Mouse (Mus musculus) CH12.LX (cell line): Measurements from ENCODE around the gene Bpgm. TPM values are rescaled to one million over a fixed set of nuclear protein-coding genes. Genes with fewer than 3 reads are reported as not detected.

Experiments used
- DNase-seq: peaks from one replicate; pipeline ENCODE4 v3.0.0-alpha.2; 2013; ENCODE audit errors: extremely low read depth
- H3K27ac ChIP-seq: 2 replicates; pipeline ENCODE4 v1.5.1; 2012; ENCODE audit warnings: low read depth, mild to moderate bottlenecking, control low read depth, moderate library complexity; ENCODE audit not compliant: insufficient read depth
- H3K27me3 ChIP-seq: replicated peaks from 2 replicates; pipeline ENCODE3; 2012; ENCODE audit warnings: inconsistent platforms
- H3K36me3 ChIP-seq, 2 experiments: replicated peaks in 1 of 2; 2 replicates each; pipeline versions ENCODE3 to v1.6.1; 2012; ENCODE audit warnings: inconsistent platforms in 1 of 2, low read length in 1 of 2, mild to moderate bottlenecking in 1 of 2, mixed read lengths in 1 of 2, moderate library complexity in 1 of 2; ENCODE audit not compliant: control insufficient read depth in 1 of 2, insufficient read depth in 1 of 2
- H3K4me1 ChIP-seq, 2 experiments: 2 replicates each; pipeline ENCODE4 v1.6.1; 2012; ENCODE audit warnings: inconsistent platforms in 1 of 2, moderate library complexity in 1 of 2; ENCODE audit not compliant: insufficient read depth in 2 of 2, control insufficient read depth in 1 of 2
- H3K4me2 ChIP-seq: 2 replicates; pipeline ENCODE4 v1.6.1; 2012; ENCODE audit warnings: low read depth, mild to moderate bottlenecking, control low read depth; ENCODE audit not compliant: poor library complexity, insufficient read depth, severe bottlenecking
- H3K4me3 ChIP-seq, 3 experiments: fragments of 150-350 bp in 1 of 3; sonication (generic) in 1 of 3; replicated peaks in 1 of 3; 2 replicates each; pipeline versions ENCODE3 to v1.5.1; 2011 to 2012; ENCODE audit warnings: low read depth in 2 of 3, low read length in 2 of 3, mild to moderate bottlenecking in 2 of 3, moderate library complexity in 2 of 3, control low read depth in 1 of 3, improper control_type of control experiment in 1 of 3, inconsistent platforms in 1 of 3, mixed read lengths in 1 of 3; ENCODE audit not compliant: poor library complexity in 1 of 3
- H3K79me2 ChIP-seq: replicated peaks from 2 replicates; pipeline ENCODE4 v1.6.1; 2012; ENCODE audit warnings: mild to moderate bottlenecking, moderate library complexity; ENCODE audit not compliant: control insufficient read depth, poor library complexity, insufficient read depth, severe bottlenecking; ENCODE audit errors: extremely low read depth
- H3K9ac ChIP-seq: 2 replicates; pipeline ENCODE4 v1.6.1; 2012; ENCODE audit warnings: low read depth, mild to moderate bottlenecking, control low read depth, moderate library complexity; ENCODE audit not compliant: insufficient read depth
- H3K9me3 ChIP-seq: replicated peaks from 2 replicates; pipeline ENCODE3; 2012; ENCODE audit warnings: low read length, inconsistent platforms, mixed read lengths
- BHLHE40 ChIP-seq: IDR thresholded peaks from 2 replicates; pipeline ENCODE4 v1.6.1; 2011; ENCODE audit warnings: mild to moderate bottlenecking, low read depth, low read length, improper control_type of control experiment
- CHD1 ChIP-seq: IDR thresholded peaks from 2 replicates; pipeline ENCODE4 v1.6.1; 2012; ENCODE audit warnings: low read depth, low read length, improper control_type of control experiment, inconsistent platforms
- CHD2 ChIP-seq: IDR thresholded peaks from 2 replicates; pipeline ENCODE4 v1.6.1; 2011; ENCODE audit warnings: low read length, improper control_type of control experiment
- CTCF ChIP-seq, 2 experiments: IDR thresholded peaks in 1 of 2; conservative IDR thresholded peaks in 1 of 2; 2 replicates each; pipeline ENCODE4 v1.5.1; 2011 to 2012; ENCODE audit warnings: low read depth in 2 of 2, low read length in 2 of 2, improper control_type of control experiment in 1 of 2, inconsistent platforms in 1 of 2, mild to moderate bottlenecking in 1 of 2, moderate library complexity in 1 of 2
- E2F4 ChIP-seq: IDR thresholded peaks from 2 replicates; pipeline ENCODE4 v1.6.1; 2011; ENCODE audit warnings: low read depth, low read length, improper control_type of control experiment; ENCODE audit not compliant: insufficient replicate concordance
- ELF1 ChIP-seq: IDR thresholded peaks from 2 replicates; pipeline ENCODE4 v1.6.1; 2014; ENCODE audit warnings: low read depth, mild to moderate bottlenecking, inconsistent platforms, low read length, improper control_type of control experiment
- EP300 ChIP-seq: IDR thresholded peaks from 2 replicates; pipeline ENCODE4 v1.6.1; 2011; ENCODE audit warnings: low read length, improper control_type of control experiment
- ETS1 ChIP-seq: conservative IDR thresholded peaks from 2 replicates; pipeline ENCODE4 v1.6.1; 2012; ENCODE audit warnings: low read depth, mild to moderate bottlenecking, inconsistent platforms, low read length, improper control_type of control experiment, moderate library complexity
- GABPA ChIP-seq: IDR thresholded peaks from 2 replicates; pipeline ENCODE4 v1.6.1; 2012; ENCODE audit warnings: low read depth, low read length, improper control_type of control experiment, inconsistent platforms; ENCODE audit not compliant: insufficient replicate concordance
- HCFC1 ChIP-seq: IDR thresholded peaks from 2 replicates; pipeline ENCODE4 v1.6.1; 2012; ENCODE audit warnings: low read depth, mild to moderate bottlenecking, inconsistent platforms, low read length, improper control_type of control experiment
- IRF4 ChIP-seq: IDR thresholded peaks from 2 replicates; pipeline ENCODE4 v1.6.1; 2014; ENCODE audit warnings: low read depth, mild to moderate bottlenecking, inconsistent platforms, low read length, improper control_type of control experiment
- JUN ChIP-seq: IDR thresholded peaks from 2 replicates; pipeline ENCODE4 v1.6.1; 2011; ENCODE audit warnings: low read depth, mild to moderate bottlenecking, low read length, improper control_type of control experiment, moderate library complexity; ENCODE audit not compliant: insufficient read depth
- JUND ChIP-seq: conservative IDR thresholded peaks from 2 replicates; pipeline ENCODE4 v1.6.1; 2011; ENCODE audit warnings: low read depth, low read length, improper control_type of control experiment
- KAT2A ChIP-seq: IDR thresholded peaks from 2 replicates; pipeline ENCODE4 v1.6.1; 2012; ENCODE audit warnings: low read length, improper control_type of control experiment, inconsistent platforms; ENCODE audit not compliant: insufficient replicate concordance
- MAFK ChIP-seq: IDR thresholded peaks from 2 replicates; pipeline ENCODE4 v1.6.1; 2011; ENCODE audit warnings: low read length, improper control_type of control experiment; ENCODE audit not compliant: insufficient replicate concordance
- MAX ChIP-seq: IDR thresholded peaks from 2 replicates; pipeline ENCODE4 v1.6.1; 2011; ENCODE audit warnings: low read length, improper control_type of control experiment
- MAZ ChIP-seq: IDR thresholded peaks from 2 replicates; pipeline ENCODE4 v1.6.1; 2012; ENCODE audit warnings: low read depth, mild to moderate bottlenecking, inconsistent platforms, low read length, improper control_type of control experiment, moderate library complexity
- MEF2A ChIP-seq: IDR thresholded peaks from 2 replicates; pipeline ENCODE4 v1.6.1; 2014; ENCODE audit warnings: low read depth, mild to moderate bottlenecking, inconsistent platforms, low read length, improper control_type of control experiment, borderline replicate concordance
- MXI1 ChIP-seq: IDR thresholded peaks from 2 replicates; pipeline ENCODE4 v1.6.1; 2011; ENCODE audit warnings: mild to moderate bottlenecking, low read depth, low read length, improper control_type of control experiment
- MYC ChIP-seq: IDR thresholded peaks from 2 replicates; pipeline ENCODE4 v1.6.1; 2011; ENCODE audit warnings: low read depth, mild to moderate bottlenecking, improper control_type of control experiment, low read length
- NELFE ChIP-seq: IDR thresholded peaks from 2 replicates; pipeline ENCODE4 v1.6.1; 2011; ENCODE audit warnings: low read depth, low read length, improper control_type of control experiment
- NRF1 ChIP-seq: IDR thresholded peaks from 2 replicates; pipeline ENCODE4 v1.6.1; 2014; ENCODE audit warnings: low read depth, mild to moderate bottlenecking, inconsistent platforms, low read length, improper control_type of control experiment, moderate library complexity
- PAX5 ChIP-seq: IDR thresholded peaks from 2 replicates; pipeline ENCODE4 v1.6.1; 2012; ENCODE audit warnings: low read length, inconsistent platforms, mixed read lengths
- POLR2A ChIP-seq: IDR thresholded peaks from 2 replicates; pipeline ENCODE4 v1.6.1; 2011; ENCODE audit warnings: low read depth, mild to moderate bottlenecking, improper control_type of control experiment, low read length
- POLR2AphosphoS2 ChIP-seq: IDR thresholded peaks from 2 replicates; pipeline ENCODE4 v1.6.1; 2011; ENCODE audit warnings: low read depth, low read length, improper control_type of control experiment
- RAD21 ChIP-seq: IDR thresholded peaks from 2 replicates; pipeline ENCODE4 v1.6.1; 2011; ENCODE audit warnings: low read depth, mild to moderate bottlenecking, low read length, improper control_type of control experiment, moderate library complexity
- RCOR1 ChIP-seq: conservative IDR thresholded peaks from 2 replicates; pipeline ENCODE4 v1.6.1; 2012; ENCODE audit warnings: low read depth, mild to moderate bottlenecking, inconsistent platforms, low read length, improper control_type of control experiment
- SIN3A ChIP-seq: IDR thresholded peaks from 2 replicates; pipeline ENCODE4 v1.6.1; 2012; ENCODE audit warnings: low read length, improper control_type of control experiment, inconsistent platforms
- SMC3 ChIP-seq: IDR thresholded peaks from 2 replicates; pipeline ENCODE4 v1.6.1; 2011; ENCODE audit warnings: low read depth, low read length, improper control_type of control experiment
- TBP ChIP-seq: conservative IDR thresholded peaks from 2 replicates; pipeline ENCODE4 v1.6.1; 2011; ENCODE audit warnings: low read depth, low read length, improper control_type of control experiment
- TCF12 ChIP-seq: IDR thresholded peaks from 2 replicates; pipeline ENCODE4 v1.6.1; 2014; ENCODE audit warnings: low read depth, mild to moderate bottlenecking, inconsistent platforms, low read length, improper control_type of control experiment
- UBTF ChIP-seq: IDR thresholded peaks from 2 replicates; pipeline ENCODE4 v1.6.1; 2012; ENCODE audit warnings: low read depth, mild to moderate bottlenecking, inconsistent platforms, low read length, improper control_type of control experiment, moderate library complexity
- USF1 ChIP-seq: IDR thresholded peaks from 2 replicates; pipeline ENCODE4 v1.6.1; 2014; ENCODE audit warnings: low read depth, mild to moderate bottlenecking, inconsistent platforms, low read length, improper control_type of control experiment
- USF2 ChIP-seq: conservative IDR thresholded peaks from 2 replicates; pipeline ENCODE4 v1.6.1; 2011; ENCODE audit warnings: low read depth, low read length, improper control_type of control experiment
- ZC3H11A ChIP-seq: IDR thresholded peaks from 2 replicates; pipeline ENCODE4 v1.6.1; 2012; ENCODE audit warnings: low read depth, mild to moderate bottlenecking, inconsistent platforms, low read length, improper control_type of control experiment
- ZKSCAN1 ChIP-seq: IDR thresholded peaks from 2 replicates; pipeline ENCODE4 v1.6.1; 2012; ENCODE audit warnings: low read depth, inconsistent platforms, low read length, improper control_type of control experiment, borderline replicate concordance
- ZMIZ1 ChIP-seq: IDR thresholded peaks from 2 replicates; pipeline ENCODE4 v1.6.1; 2012; ENCODE audit warnings: low read depth, mild to moderate bottlenecking, inconsistent platforms, low read length, improper control_type of control experiment
- ZNF384 ChIP-seq: IDR thresholded peaks from 2 replicates; pipeline ENCODE4 v1.6.1; 2012; ENCODE audit warnings: low read depth, low read length, improper control_type of control experiment, inconsistent platforms
- dilution Hi-C: fragments of 300-500 bp; cut with MboI; formaldehyde crosslinking; loops from 2 replicates; pipeline ENCODE4 v1.14.3; 2020; ENCODE audit warnings: low sequenced_read_pairs; ENCODE audit not compliant: extremely low pct_unique_long_range_greater_than_20kb, extremely low pct_ligation_motif_present
- in situ Hi-C: fragments of 300-500 bp; cut with MboI; formaldehyde crosslinking; loops from 3 replicates; pipeline ENCODE4 v1.14.3; 2019; ENCODE audit warnings: low sequenced_read_pairs, low pct_ligation_motif_present, low pct_unique_long_range_greater_than_20kb, mixed read lengths
- polyA plus RNA-seq: library from polyadenylated mRNA; unstranded; fragments of >175 nt; gene quantifications from 2 replicates; pipeline ENCODE4 v1.2.1, GENCODE M21; 2012; ENCODE audit warnings: low read depth; ENCODE audit not compliant: insufficient read length
- total RNA-seq, 2 experiments: library from RNA; depleted of rRNA; stranded (reverse); fragments of 300-350 nt in 1 of 2; fragments of >200 nt in 1 of 2; gene quantifications; 2 replicates each; pipeline ENCODE4 v1.2.3; 2012 to 2014

The Bpgm gene
- total RNA-seq (2012; rRNA removed) (12.7 and 15.8 TPM in 2 replicates), total RNA-seq (2014; rRNA removed) (10.9 and 12.4 TPM in 2 replicates), polyA plus RNA-seq (10.8 and 11.6 TPM in 2 replicates)

DNA sequence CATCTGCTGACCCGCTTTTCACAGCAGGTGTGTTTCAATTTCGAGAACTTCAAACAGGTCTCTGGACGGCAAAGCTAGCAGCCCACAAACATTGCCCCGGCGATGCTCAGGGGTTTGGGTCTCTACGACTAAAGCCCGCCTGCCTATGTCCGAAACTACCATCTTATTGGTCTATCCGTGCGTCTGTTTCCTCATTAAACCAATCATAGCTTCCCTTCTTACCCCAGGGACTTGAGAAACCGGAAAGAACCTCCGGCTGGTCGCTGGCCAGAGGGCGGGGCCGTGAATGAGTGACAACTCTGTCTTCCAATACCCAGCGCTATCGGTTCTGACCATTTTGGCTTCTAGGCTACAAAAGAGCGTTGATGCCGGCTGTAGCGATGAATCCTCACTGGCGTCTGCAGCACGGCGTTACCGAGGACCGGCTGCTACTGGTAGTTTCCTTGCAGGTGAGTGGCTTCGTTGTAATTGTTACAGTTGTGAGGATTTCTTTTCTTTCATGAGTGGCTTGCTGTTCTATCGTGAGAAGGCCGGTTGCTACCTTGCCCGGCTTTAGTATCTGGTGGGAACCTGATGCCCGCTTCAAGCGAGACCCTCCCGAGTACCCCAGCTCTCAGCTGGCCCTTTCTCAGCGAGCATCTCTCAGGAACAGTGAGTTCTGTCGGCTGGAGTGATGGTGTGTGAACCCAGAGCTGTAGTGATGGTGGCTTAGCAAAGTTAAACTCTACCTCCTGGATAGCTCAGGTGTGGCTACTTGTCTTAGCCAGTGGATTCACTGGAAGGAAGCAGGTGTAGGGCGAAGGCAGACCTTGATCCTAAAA lies at the start of gene Bpgm:
Bpgm (plus strand) TSS at position 234 of the 821 bp plus-strand sequence.
- Histone ChIP-seq H3K9me3 (no peaks in the 10 kb centered on the region), H3K27ac (peak within 1 kb of the TSS; percentile 26; the same call in 1 of the 2 replicates), H3K4me1 (peaks cover 11 to 40% of the 10 kb centered on the region in 2 experiments), H3K79me2 (peaks cover 4% of the 10 kb centered on the region; the same call in 1 of the 2 replicates), H3K9ac (peak within 1 kb of the TSS; percentile 82), H3K4me3 (peak within 1 kb of the TSS; percentile 66 to 89 (median 68)), H3K4me2 (peak within 1 kb of the TSS; percentile 93), H3K27me3 (no peaks in the 10 kb centered on the region), H3K36me3 (no peaks in the 10 kb centered on the region)
- dilution Hi-C loops, result no loop called here
- peak; percentile 98 for DNase-seq
- no peak for TF ChIP-seq RCOR1
- TF ChIP-seq MAX, result 0 out of 2 replicates have a peak, but pooled peaks have one; percentile 35
- no peak for TF ChIP-seq JUN
- TF ChIP-seq POLR2AphosphoS2, result 0 out of 2 replicates have a peak, but pooled peaks have one; percentile 41
- peak; percentile 76 for TF ChIP-seq HCFC1
- no peak for TF ChIP-seq CHD1
- peak; percentile 97 for TF ChIP-seq TBP
- no peak for TF ChIP-seq MEF2A
- TF ChIP-seq GABPA, result no peak
- TF ChIP-seq JUND, result no peak
- no peak for TF ChIP-seq CTCF (conservative IDR thresholded peaks at IDR 0.05 in 1 of 2, IDR thresholded peaks at IDR 0.05 in 1 of 2; ENCODE audit: low read depth in 2 of 2, low read length in 2 of 2)
- no peak for TF ChIP-seq USF2
- TF ChIP-seq KAT2A, result peak; percentile 70; the same call in 1 of the 2 replicates
- TF ChIP-seq ZMIZ1, result 0 out of 2 replicates have a peak, but pooled peaks have one; percentile 52
- TF ChIP-seq MAFK, result no peak
- no peak for TF ChIP-seq BHLHE40
- peak; percentile 80 for TF ChIP-seq NELFE
- TF ChIP-seq IRF4, result no peak; the same call in 1 of the 2 replicates
- 0 out of 2 replicates have a peak, but pooled peaks have one; percentile 16 for TF ChIP-seq E2F4
- TF ChIP-seq ZNF384, result no peak
- no peak for TF ChIP-seq USF1
- TF ChIP-seq TCF12, result peak; percentile 65
- no peak for TF ChIP-seq PAX5
- TF ChIP-seq EP300, result no peak
- TF ChIP-seq UBTF, result no peak
- 0 out of 2 replicates have a peak, but pooled peaks have one; percentile 25 for TF ChIP-seq NRF1
- TF ChIP-seq POLR2A, result peak; percentile 94
- no peak for TF ChIP-seq SMC3
- TF ChIP-seq SIN3A, result peak; percentile 74
- no peak for TF ChIP-seq RAD21
- TF ChIP-seq MAZ, result no peak
- TF ChIP-seq CHD2, result peak; percentile 96
- TF ChIP-seq ZKSCAN1, result no peak
- TF ChIP-seq ZC3H11A, result no peak
- no peak for TF ChIP-seq ETS1
- TF ChIP-seq MYC, result no peak; the same call in 1 of the 2 replicates
- TF ChIP-seq ELF1, result peak; percentile 88
- TF ChIP-seq MXI1, result peak; percentile 53; the same call in 1 of the 2 replicates
- in situ Hi-C loops, result no loop called here
